Mouse (Mus musculus) skeletal muscle tissue, postnatal 0 days (tissue): Measurements from ENCODE around the gene Hist1h2bb. TPM values are rescaled to one million over a fixed set of nuclear protein-coding genes. Genes with fewer than 3 reads are reported as not detected.

Experiments
- microRNA-seq, 2 experiments: library from miRNA; unstranded; fragments of <30 nt; microRNA quantifications; one replicate each; pipeline ENCODE4; 2016
- polyA plus RNA-seq: library from polyadenylated mRNA; unstranded; fragments of >200 nt; fragmentation: Nextera tagmentation; extraction: Ambion mirVana; gene quantifications from 2 replicates; pipeline ENCODE4 v1.2.1, GENCODE M21; 2015

The Hist1h2bb gene
- 0.82 and 1.4 TPM in 2 replicates for polyA plus RNA-seq

DNA sequence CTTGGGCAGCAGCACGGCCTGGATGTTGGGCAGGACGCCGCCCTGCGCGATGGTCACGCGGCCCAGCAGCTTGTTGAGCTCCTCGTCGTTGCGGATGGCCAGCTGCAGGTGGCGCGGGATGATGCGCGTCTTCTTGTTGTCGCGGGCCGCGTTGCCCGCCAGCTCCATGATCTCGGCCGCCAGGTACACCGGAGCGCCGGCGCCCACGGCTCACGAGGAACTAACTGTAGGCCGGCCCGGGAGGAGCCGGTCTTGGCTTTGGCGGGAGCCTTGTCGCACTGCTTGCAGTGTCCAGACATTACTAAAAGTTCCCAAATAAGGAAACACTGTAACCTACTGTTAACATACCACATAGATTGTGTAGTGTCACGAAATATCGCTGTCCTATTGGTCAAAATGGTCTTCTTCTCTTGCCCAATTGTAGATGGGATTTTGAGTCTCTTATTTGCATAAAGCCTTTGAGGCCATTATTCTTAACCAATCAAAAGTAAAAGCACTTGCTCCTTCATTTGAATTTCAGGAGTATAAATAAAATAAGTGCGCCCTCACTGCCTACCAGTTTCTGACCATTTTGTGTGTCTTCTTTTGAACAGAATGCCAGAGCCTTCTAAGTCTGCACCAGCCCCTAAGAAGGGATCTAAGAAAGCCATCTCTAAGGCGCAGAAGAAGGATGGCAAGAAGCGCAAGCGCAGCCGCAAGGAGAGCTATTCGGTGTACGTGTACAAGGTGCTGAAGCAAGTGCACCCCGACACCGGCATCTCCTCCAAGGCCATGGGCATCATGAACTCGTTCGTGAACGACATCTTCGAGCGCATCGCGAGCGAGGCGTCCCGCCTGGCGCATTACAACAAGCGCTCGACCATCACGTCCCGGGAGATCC, at the start of gene Hist1h2bb:
Hist1h2bb (plus strand) TSS at position 534 of the 880 bp plus-strand sequence.

DNA sequence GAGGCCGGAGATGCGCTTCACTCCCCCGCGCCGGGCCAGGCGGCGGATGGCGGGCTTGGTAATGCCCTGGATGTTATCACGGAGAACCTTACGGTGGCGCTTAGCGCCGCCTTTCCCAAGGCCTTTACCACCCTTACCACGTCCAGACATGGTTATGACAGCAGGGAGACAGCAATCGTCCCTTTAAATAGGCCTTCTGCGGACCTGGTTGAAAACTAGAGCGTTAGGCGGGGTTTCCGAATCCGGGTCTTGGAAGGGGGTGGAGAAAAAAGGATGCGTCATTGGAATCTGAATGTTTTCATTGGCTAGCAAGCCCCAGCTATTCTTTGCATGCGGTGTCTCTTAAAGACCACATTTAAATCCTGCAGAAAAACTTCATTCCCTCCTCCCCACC, 48.2 kb upstream of the Hist1h2bb start, which contains the start of gene Hist1h4c:
Hist1h4c (minus strand) TSS at position 155 of the 394 bp plus-strand sequence.

DNA sequence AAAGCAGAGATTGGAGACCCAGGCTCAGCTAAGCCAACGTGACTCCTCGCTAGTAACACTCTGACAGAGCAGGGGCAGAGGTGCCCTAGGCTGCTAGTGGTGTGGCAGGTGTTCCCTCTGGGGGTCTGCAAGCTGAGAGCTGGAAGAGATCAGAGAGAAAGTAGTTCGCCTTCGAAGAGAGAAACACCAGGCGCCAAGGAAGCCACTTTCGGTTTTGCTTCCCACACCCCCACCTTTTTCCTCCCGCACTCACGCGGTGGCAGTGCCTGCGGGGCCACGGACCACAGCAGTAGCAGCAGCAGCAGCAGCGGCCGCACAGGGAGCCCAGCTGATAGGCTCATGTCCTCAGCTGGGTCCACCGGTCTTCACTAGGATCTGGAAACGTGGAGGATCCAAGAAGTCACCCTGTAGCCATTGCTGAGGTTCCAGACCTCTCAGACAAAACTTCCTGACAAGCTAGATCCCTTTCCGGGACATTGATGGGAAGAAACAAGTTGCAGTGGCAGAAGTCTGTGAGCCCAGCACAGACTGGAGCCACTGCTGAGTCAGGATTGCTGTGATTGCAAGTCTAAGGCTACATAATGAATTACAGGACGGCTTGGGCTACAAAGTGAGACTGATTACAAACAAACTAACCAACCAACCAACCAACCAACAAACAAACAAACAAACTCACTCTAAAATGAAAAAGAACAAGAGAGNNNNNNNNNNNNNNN, 36.0 kb upstream of the Hist1h2bb start, which contains the start of gene Hfe:
Hfe (minus strand) TSS at position 481 of the 716 bp plus-strand sequence.

DNA sequence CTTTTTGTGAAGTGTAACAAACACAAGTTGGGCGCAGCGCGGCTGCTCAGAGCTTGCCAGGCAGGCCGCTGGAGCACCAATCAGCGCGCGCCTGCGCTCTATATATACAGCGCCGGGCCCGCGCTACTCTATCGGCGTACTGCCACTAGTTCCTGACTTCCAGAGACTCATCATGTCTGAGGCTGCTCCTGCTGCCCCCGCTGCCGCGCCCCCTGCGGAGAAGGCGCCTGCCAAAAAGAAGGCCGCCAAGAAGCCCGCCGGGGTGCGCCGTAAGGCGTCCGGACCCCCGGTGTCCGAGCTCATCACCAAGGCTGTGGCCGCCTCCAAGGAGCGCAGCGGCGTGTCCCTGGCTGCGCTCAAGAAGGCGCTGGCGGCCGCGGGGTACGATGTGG, 7.9 kb upstream of the Hist1h2bb start, which contains the start of gene Hist1h1c:
Hist1h1c (plus strand) TSS at position 132 of the 392 bp plus-strand sequence.

DNA sequence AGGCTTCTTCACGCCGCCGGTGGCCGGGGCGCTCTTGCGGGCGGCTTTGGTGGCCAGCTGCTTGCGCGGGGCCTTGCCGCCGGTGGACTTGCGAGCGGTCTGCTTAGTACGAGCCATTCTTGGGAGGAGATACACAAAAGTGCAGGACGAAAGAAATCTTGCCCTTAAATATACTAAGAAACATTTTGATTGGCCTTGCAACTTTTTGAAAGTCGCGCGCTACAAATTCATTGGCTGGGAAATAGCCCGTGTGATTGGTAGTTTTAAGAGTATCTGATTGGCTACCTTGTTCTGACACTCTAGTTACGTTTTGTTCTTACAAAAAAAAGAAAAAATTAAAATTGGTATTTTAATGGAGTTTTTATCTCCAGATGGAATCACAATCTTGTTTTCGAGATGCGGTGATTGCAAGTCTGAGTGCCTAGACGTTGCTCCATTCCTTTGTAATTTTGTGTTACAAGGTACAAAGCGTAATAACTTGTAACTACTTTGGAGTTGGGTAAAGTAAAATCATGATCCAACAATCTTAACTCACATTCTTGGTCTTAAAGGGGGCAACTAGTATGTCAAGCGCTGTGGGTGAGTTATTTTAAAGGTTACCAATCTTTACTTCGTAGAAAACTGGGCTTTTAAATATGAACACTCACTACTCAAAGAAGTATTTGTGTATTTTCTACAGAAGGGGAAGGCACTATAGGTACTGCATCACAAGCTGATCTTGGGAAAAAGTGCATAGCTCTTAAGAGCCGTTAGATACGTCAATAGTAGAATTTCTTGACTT, 963 bp upstream of the Hist1h2bb start, which contains the start of gene Hist1h3c:
Hist1h3c (minus strand) TSS at position 222 of the 781 bp plus-strand sequence.

DNA sequence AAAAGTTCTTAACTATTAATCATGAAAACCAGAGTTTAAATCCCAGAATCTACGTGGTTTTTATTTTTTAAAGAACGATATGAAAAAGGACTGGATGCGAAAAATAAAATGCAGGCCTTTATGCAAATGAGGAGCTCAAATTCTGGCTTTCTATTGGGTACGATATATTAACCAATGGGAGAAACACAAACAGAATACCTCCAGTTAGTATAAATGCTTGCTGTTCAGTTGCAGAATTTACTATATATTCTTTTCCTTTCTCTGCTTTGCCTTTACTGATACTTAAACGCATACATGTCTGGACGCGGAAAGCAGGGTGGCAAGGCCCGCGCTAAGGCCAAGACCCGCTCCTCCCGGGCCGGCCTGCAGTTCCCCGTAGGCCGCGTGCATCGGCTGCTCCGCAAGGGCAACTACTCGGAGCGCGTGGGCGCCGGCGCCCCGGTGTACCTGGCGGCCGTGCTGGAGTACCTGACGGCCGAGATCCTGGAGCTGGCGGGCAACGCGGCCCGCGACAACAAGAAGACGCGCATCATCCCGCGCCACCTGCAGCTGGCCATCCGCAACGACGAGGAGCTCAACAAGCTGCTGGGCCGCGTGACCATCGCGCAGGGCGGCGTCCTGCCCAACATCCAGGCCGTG, 4.4 kb downstream of the Hist1h2bb start, which contains the start of gene Hist1h2ab:
Hist1h2ab (plus strand) TSS at position 288 of the 639 bp plus-strand sequence.

DNA sequence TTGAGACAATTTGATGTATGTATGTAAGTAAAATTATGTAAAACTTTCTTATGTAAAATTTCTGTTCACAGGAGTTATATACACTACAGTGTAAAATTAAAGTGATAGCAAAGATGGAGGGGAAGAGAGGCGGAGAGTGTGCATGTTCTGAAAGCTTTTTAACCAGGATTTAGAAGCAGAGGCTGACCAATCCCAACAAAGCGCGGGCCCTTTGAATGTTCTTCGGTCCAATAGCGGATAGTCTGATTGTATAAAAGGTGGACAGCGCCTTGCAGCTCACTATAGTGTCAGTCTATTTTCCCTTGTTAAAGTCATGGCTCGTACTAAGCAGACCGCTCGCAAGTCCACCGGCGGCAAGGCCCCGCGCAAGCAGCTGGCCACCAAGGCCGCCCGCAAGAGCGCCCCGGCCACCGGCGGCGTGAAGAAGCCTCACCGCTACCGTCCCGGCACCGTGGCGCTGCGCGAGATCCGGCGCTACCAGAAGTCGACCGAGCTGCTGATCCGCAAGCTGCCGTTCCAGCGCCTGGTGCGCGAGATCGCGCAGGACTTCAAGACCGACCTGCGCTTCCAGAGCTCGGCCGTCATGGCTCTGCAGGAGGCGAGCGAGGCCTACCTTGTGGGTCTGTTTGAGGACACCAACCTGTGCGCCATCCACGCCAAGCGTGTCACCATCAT, 5.7 kb downstream of the Hist1h2bb start, which contains the start of gene Hist1h3b:
Hist1h3b (plus strand) TSS at position 201 of the 675 bp plus-strand sequence.

DNA sequence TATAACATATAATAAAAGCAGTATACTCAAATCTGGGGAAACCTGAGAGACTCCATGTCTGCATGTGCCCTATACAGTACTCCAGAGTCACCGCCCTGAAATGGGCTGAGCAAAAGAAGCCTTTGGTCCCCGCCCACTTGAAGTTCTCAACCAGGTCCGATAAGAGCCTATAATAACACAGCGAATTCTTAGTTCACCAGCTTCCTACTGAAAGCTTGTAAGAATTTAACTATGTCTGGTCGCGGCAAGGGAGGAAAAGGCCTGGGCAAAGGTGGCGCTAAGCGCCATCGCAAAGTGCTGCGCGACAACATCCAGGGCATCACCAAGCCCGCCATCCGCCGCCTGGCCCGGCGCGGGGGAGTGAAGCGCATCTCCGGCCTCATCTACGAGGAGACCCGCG, 10.3 kb downstream of the Hist1h2bb start, which contains the start of gene Hist1h4b:
Hist1h4b (plus strand) TSS at position 224 of the 400 bp plus-strand sequence.

DNA sequence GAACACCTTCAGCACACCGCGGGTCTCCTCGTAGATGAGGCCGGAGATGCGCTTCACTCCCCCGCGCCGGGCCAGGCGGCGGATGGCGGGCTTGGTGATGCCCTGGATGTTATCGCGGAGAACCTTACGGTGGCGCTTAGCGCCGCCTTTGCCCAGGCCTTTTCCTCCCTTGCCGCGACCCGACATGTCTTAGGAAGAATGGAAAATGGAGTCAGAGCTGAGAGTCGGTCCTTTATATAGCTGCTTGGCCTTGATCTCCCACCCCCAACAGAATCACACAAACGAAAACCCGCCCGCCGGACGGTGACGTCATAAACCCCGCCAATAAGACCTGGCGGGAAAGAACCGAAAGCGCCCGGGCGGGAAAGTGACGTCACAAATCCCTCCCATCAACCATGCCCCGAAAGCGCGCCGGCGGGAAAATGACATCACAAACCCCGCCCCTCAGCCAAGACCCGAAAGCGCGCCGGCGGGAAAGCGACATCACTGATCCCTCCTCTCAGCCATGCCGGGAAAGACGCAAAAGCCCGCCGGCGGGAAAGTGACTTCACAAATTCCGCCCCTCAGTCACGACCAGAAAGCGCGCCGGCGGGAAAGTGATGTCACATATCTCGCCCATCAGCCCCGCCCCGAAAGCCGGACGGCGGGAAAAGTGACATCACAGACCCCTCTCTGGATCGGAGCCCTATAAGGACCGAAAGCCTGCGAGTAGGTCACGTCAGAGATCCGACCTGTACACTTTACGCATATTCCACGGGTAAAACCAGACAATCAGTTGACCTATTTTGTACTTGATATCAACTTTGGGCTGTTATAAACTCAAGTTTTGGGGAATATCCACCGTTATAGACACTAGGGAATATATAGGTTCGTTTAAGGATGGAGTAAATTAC, 14.7 kb downstream of the Hist1h2bb start, which contains the start of gene Hist1h4a:
Hist1h4a (minus strand) TSS at position 259 of the 893 bp plus-strand sequence.

DNA sequence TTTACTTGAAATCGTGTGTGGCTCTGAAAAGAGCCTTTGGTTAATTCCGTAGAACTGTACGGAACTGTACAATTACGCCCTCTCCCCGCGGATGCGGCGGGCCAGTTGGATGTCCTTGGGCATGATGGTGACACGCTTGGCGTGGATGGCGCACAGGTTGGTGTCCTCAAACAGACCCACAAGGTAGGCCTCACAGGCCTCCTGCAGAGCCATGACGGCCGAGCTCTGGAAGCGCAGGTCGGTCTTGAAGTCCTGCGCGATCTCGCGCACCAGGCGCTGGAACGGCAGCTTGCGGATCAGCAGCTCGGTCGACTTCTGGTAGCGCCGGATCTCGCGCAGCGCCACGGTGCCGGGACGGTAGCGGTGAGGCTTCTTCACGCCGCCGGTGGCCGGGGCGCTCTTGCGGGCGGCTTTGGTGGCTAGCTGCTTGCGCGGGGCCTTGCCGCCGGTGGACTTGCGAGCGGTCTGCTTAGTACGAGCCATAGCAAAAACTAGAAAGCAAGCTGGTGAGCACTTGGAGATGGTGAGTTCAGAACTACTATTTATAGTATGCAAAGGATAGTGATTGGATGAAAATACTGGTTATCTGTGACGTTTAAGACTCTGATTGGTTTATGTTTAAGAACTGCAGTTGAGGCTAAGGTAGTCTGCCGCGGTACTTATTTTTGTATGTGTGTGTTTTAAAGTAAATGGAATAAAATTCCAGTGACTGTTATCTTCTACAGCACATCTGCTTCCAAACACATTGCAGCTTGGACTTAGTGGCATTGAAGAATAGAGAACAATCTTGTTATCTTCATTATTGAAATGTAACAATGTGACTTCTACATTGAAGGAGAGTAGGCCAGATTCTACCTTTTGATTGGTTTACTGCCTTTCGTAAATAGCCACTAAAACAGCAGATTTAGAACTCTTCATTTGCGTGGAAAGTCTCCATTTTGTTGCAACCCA, 15.6 kb downstream of the Hist1h2bb start, which contains the start of gene Hist1h3a:
Hist1h3a (minus strand) TSS at position 516 of the 951 bp plus-strand sequence.

DNA sequence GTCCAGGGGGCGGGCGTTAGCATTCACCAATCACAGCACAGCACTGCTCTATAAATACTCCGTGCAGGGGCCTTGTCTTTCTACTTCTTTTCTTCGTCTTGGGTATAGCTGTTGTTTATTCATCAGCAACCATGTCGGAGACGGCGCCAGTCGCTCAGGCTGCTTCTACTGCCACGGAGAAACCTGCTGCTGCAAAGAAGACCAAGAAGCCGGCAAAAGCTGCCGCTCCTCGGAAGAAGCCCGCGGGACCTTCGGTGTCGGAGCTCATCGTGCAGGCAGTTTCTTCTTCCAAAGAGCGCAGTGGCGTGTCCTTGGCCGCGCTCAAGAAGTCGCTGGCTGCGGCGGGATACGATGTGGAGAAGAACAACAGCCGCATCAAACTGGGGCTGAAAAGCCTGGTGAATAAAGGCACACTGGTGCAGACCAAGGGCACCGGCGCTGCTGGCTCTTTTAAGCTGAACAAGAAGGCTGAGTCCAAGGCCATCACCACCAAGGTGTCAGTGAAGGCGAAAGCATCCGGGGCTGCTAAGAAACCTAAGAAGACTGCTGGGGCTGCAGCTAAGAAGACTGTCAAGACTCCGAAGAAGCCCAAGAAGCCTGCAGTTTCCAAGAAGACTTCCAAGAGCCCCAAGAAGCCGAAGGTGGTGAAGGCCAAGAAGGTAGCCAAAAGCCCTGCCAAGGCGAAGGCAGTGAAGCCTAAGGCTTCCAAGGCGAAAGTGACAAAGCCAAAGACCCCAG, 17.2 kb downstream of the Hist1h2bb start, which contains the start of gene Hist1h1a:
Hist1h1a (plus strand) TSS at position 81 of the 738 bp plus-strand sequence.

DNA sequence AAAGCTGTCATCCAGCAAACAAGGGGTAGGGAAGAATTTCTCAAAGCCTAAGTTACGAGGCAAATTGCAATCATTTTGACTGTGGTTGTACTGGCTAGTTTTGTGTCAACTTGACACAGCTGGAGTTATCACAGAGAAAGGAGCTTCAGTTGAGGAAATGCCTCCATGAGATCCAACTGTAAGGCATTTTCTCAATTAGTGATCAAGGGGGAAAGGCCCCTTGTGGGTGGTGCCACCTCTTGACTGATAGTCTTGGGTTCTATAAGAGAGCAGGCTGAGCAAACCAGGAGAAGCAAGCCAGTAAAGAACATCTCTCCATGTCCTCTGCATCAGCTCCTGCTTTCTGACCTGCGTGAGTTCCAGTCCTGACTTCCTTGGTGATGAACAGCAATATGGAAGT, 23.1 kb downstream of the Hist1h2bb start, which contains the start of gene Trim38:
Trim38 (plus strand) TSS at position 301 of the 400 bp plus-strand sequence.

Small RNAs within 50 kb of the gene (microRNA-seq; reads per million reads assigned to microRNA genes)
- gene Gm44314 (0 reads per million in 2 experiments), gene Gm44484 (0 reads per million in 2 experiments)

Other genes starting within 250 kb of the Hist1h2bb start
- gene Hist1h4h, start 215.7 kb upstream of the Hist1h2bb start, polyA plus RNA-seq = 38.5 and 44.1 TPM in 2 replicates
- gene Hist1h2af, start 212.8 kb upstream of the Hist1h2bb start, polyA plus RNA-seq = 1.8 and 3.4 TPM in 2 replicates
- gene Hist1h3g, start 211.3 kb upstream of the Hist1h2bb start, polyA plus RNA-seq = 1.00 and 1.2 TPM in 2 replicates
- 0.44 and 0.72 TPM in 2 replicates for gene Hist1h2bh, start 203.3 kb upstream of the Hist1h2bb start, polyA plus RNA-seq
- gene Hist1h3f, start 202.7 kb upstream of the Hist1h2bb start, polyA plus RNA-seq = 0.50 and 0.59 TPM in 2 replicates
- gene Hist1h4f, start 195.1 kb upstream of the Hist1h2bb start, polyA plus RNA-seq = 0.80 TPM in 1 of 2 replicates, not detected in the other
- gene Hist1h1d, start 193.5 kb upstream of the Hist1h2bb start, polyA plus RNA-seq = 0.58 and 0.85 TPM in 2 replicates
- 2.3 and 2.8 TPM in 2 replicates for gene Hist1h3e, start 184.4 kb upstream of the Hist1h2bb start, polyA plus RNA-seq
- 20.1 and 21.8 TPM in 2 replicates for gene Hist1h2ae, start 175.5 kb upstream of the Hist1h2bb start, polyA plus RNA-seq
- 3.8 and 4.3 TPM in 2 replicates for gene Hist1h2bg, start 175.3 kb upstream of the Hist1h2bb start, polyA plus RNA-seq
- 1.8 and 2.3 TPM in 2 replicates for gene Hist1h2bf, start 172.5 kb upstream of the Hist1h2bb start, polyA plus RNA-seq
- gene Hist1h2ad, start 172.4 kb upstream of the Hist1h2bb start, polyA plus RNA-seq = 0.91 TPM in 2 replicates
- gene Hist1h3d, start 171.0 kb upstream of the Hist1h2bb start, polyA plus RNA-seq = 4.4 and 4.9 TPM in 2 replicates
- gene Hist1h4d, start 165.1 kb upstream of the Hist1h2bb start, polyA plus RNA-seq = 25.5 and 29.4 TPM in 2 replicates
- gene Hist1h2be, start 125.6 kb upstream of the Hist1h2bb start, polyA plus RNA-seq = 4.5 and 5.7 TPM in 2 replicates
- 12.7 and 15.0 TPM in 2 replicates for gene Hist1h1e, start 124.2 kb upstream of the Hist1h2bb start, polyA plus RNA-seq
- 0.88 and 1.4 TPM in 2 replicates for gene Hist1h2ac, start 62.8 kb upstream of the Hist1h2bb start, polyA plus RNA-seq
- gene Hist1h2bc, start 62.5 kb upstream of the Hist1h2bb start, polyA plus RNA-seq = 186 and 234 TPM in 2 replicates
- not detected in 2 replicates for gene Hist1h1t, start 50.9 kb upstream of the Hist1h2bb start, polyA plus RNA-seq
- 1.3 and 2.7 TPM in 2 replicates for gene Hist1h4c, start 48.3 kb upstream of the Hist1h2bb start, polyA plus RNA-seq
- gene Hfe, start 35.9 kb upstream of the Hist1h2bb start, polyA plus RNA-seq = 9.6 and 16.8 TPM in 2 replicates
- 191 and 322 TPM in 2 replicates for gene Hist1h1c, start 7.9 kb upstream of the Hist1h2bb start, polyA plus RNA-seq
- 0.67 and 1.1 TPM in 2 replicates for gene Hist1h3c, start 1.1 kb upstream of the Hist1h2bb start, polyA plus RNA-seq
- gene Hist1h2ab, start 4.4 kb downstream of the Hist1h2bb start, polyA plus RNA-seq = 10.2 and 10.4 TPM in 2 replicates
- gene Hist1h3b, start 5.5 kb downstream of the Hist1h2bb start, polyA plus RNA-seq = 2.4 and 4.3 TPM in 2 replicates
- gene Hist1h4b, start 10.3 kb downstream of the Hist1h2bb start, polyA plus RNA-seq = 0.83 TPM in 1 of 2 replicates, not detected in the other
- 0.61 and 1.1 TPM in 2 replicates for gene Hist1h4a, start 14.5 kb downstream of the Hist1h2bb start, polyA plus RNA-seq
- gene Hist1h3a, start 15.7 kb downstream of the Hist1h2bb start, polyA plus RNA-seq = 0.85 and 1.7 TPM in 2 replicates
- gene Hist1h1a, start 16.9 kb downstream of the Hist1h2bb start, polyA plus RNA-seq = 1.2 and 2.0 TPM in 2 replicates
- 0.34 and 0.38 TPM in 2 replicates for gene Trim38, start 23.2 kb downstream of the Hist1h2bb start, polyA plus RNA-seq
- not detected in 2 replicates for gene Slc17a2, start 60.3 kb downstream of the Hist1h2bb start, polyA plus RNA-seq
- gene Slc17a3, start 92.7 kb downstream of the Hist1h2bb start, polyA plus RNA-seq = 1.5 and 1.6 TPM in 2 replicates
- gene Slc17a1, start 121.0 kb downstream of the Hist1h2bb start, polyA plus RNA-seq = not detected in 2 replicates
- gene Slc17a4, start 168.3 kb downstream of the Hist1h2bb start, polyA plus RNA-seq = not detected in 2 replicates
- gene Hist1h2ba, start 187.4 kb downstream of the Hist1h2bb start, polyA plus RNA-seq = not detected in 2 replicates
- gene Hist1h2aa, start 187.7 kb downstream of the Hist1h2bb start, polyA plus RNA-seq = not detected in 2 replicates
- gene Scgn, start 244.5 kb downstream of the Hist1h2bb start, polyA plus RNA-seq = 0.23 TPM in 1 of 2 replicates, not detected in the other